Mouse (Mus musculus): Measurements from ENCODE around the gene Rps6ka1. TPM values are rescaled to one million over a fixed set of nuclear protein-coding genes. Genes with fewer than 3 reads are reported as not detected.

Gene Rps6ka1
- polyA plus RNA-seq (2014; fragmentation: Illumina TruSeq; extraction: RNeasy Lipid Tissue Mini Kit (QIAGEN cat#74804); ENCODE audit: low replicate concordance), result 11.8 TPM

DNA sequence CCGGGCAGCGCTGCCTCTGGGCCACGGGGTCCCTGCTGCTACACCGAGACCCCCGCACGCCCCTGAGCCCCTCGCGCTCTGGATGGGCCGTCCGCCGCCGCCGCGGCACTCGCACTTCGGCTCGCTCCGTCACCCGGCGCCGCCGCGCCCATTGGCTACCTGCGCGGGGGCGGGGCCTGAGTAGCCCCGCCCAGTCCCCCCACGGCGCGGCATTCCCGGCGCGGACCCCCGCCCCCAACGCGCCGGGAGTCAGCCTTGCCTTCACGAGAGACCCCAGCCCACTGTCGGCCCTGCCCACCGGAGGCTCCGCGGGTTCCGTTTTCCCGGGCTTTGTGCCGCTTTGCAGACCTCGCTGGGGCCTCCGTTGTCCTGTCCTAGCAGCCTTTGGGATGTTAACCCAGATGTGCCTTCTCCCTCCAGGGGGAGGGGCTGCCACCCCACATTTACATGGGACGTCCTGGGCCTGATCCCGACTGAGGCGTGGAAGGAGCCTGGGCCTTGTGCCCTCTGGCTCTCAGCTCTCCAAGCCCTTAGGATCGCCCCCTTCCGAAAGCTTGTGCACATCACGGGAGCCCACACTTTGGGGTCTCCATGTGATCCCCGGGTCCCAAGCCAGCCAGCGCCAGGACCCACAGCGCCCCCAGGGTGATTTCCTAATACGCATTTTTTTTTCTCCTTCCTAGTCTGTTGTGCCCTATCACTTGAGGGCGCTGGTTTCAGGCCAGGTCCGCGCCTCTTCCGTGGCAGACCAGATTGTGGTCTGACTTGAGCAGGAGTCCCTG, at the start of gene Rps6ka1:
Rps6ka1 (minus strand) TSS at position 126 of the 782 bp plus-strand sequence.

Other genes starting within 250 kb of the Rps6ka1 start
- 1.9 TPM for gene Zdhhc18, start 237.6 kb downstream of the Rps6ka1 start, polyA plus RNA-seq (2014; fragmentation: Illumina TruSeq; extraction: RNeasy Lipid Tissue Mini Kit (QIAGEN cat#74804); ENCODE audit: low replicate concordance)
- 3.0 TPM for gene Pigv, start 215.2 kb downstream of the Rps6ka1 start, polyA plus RNA-seq (2014; fragmentation: Illumina TruSeq; extraction: RNeasy Lipid Tissue Mini Kit (QIAGEN cat#74804); ENCODE audit: low replicate concordance)
- gene Arid1a, start 131.0 kb downstream of the Rps6ka1 start, polyA plus RNA-seq (2014; fragmentation: Illumina TruSeq; extraction: RNeasy Lipid Tissue Mini Kit (QIAGEN cat#74804); ENCODE audit: low replicate concordance), result 17.3 TPM
- 296 TPM for gene Hmgn2, start 80.9 kb upstream of the Rps6ka1 start, polyA plus RNA-seq (2014; fragmentation: Illumina TruSeq; extraction: RNeasy Lipid Tissue Mini Kit (QIAGEN cat#74804); ENCODE audit: low replicate concordance)
- gene Dhdds, start 113.1 kb upstream of the Rps6ka1 start, polyA plus RNA-seq (2014; fragmentation: Illumina TruSeq; extraction: RNeasy Lipid Tissue Mini Kit (QIAGEN cat#74804); ENCODE audit: low replicate concordance), result 10.2 TPM
- gene Lin28a, start 131.0 kb upstream of the Rps6ka1 start, polyA plus RNA-seq (2014; fragmentation: Illumina TruSeq; extraction: RNeasy Lipid Tissue Mini Kit (QIAGEN cat#74804); ENCODE audit: low replicate concordance), result not detected
- gene Zfp683, start 166.0 kb upstream of the Rps6ka1 start, polyA plus RNA-seq (2014; fragmentation: Illumina TruSeq; extraction: RNeasy Lipid Tissue Mini Kit (QIAGEN cat#74804); ENCODE audit: low replicate concordance), result not detected
- gene Crybg2, start 173.0 kb upstream of the Rps6ka1 start, polyA plus RNA-seq (2014; fragmentation: Illumina TruSeq; extraction: RNeasy Lipid Tissue Mini Kit (QIAGEN cat#74804); ENCODE audit: low replicate concordance), result 4.2 TPM
- gene Cd52, start 207.3 kb upstream of the Rps6ka1 start, polyA plus RNA-seq (2014; fragmentation: Illumina TruSeq; extraction: RNeasy Lipid Tissue Mini Kit (QIAGEN cat#74804); ENCODE audit: low replicate concordance), result 51.9 TPM
- not detected for gene Ubxn11, start 214.8 kb upstream of the Rps6ka1 start, polyA plus RNA-seq (2014; fragmentation: Illumina TruSeq; extraction: RNeasy Lipid Tissue Mini Kit (QIAGEN cat#74804); ENCODE audit: low replicate concordance)
- gene Sh3bgrl3, start 241.0 kb upstream of the Rps6ka1 start, polyA plus RNA-seq (2014; fragmentation: Illumina TruSeq; extraction: RNeasy Lipid Tissue Mini Kit (QIAGEN cat#74804); ENCODE audit: low replicate concordance), result 1.7 TPM